Mouse (Mus musculus) embryonic facial prominence, embryonic 11.5 days (tissue): Measurements from ENCODE around the gene AU040320. TPM values are rescaled to one million over a fixed set of nuclear protein-coding genes. Genes with fewer than 3 reads are reported as not detected.

ENCODE experiments used
- ATAC-seq: fragments of 200-750 bp; cut with Nextera tagmentation; replicated peaks from 2 replicates; pipeline ENCODE4 v1.8.0; 2017; ENCODE audit warnings: low read depth; ENCODE audit not compliant: insufficient number of reproducible peaks, low FRiP score, low TSS enrichment
- DNase-seq: peaks from one replicate; pipeline ENCODE4 v3.0.0-alpha.2; 2015; ENCODE audit warnings: low spot score
- H3K27ac ChIP-seq: fragments of 300-500 bp; sonication (generic); replicated peaks from 2 replicates; pipeline ENCODE4 v1.5.1; 2014; ENCODE audit warnings: mild to moderate bottlenecking, low read depth, low read length, control low read depth
- H3K27me3 ChIP-seq: fragments of 300-500 bp; sonication (generic); 2 replicates; pipeline ENCODE4 v1.6.1; 2014; ENCODE audit warnings: mild to moderate bottlenecking, low read length, moderate library complexity, mixed read lengths; ENCODE audit not compliant: control insufficient read depth, insufficient read depth
- H3K36me3 ChIP-seq: fragments of 300-500 bp; sonication (generic); replicated peaks from 2 replicates; pipeline ENCODE4 v1.6.1; 2014; ENCODE audit warnings: low read depth, mild to moderate bottlenecking, low read length, moderate library complexity, mixed read lengths; ENCODE audit not compliant: control insufficient read depth, insufficient read depth
- H3K4me1 ChIP-seq: fragments of 300-500 bp; sonication (generic); 2 replicates; pipeline ENCODE4 v1.6.1; 2014; ENCODE audit warnings: low read length, mixed read lengths; ENCODE audit not compliant: control insufficient read depth, insufficient read depth
- H3K4me2 ChIP-seq: fragments of 300-500 bp; sonication (generic); 2 replicates; pipeline ENCODE4 v1.6.1; 2014; ENCODE audit warnings: low read depth, mild to moderate bottlenecking, control low read depth, low read length, moderate library complexity
- H3K4me3 ChIP-seq: fragments of 300-500 bp; sonication (generic); 2 replicates; pipeline ENCODE4 v1.5.1; 2014; ENCODE audit warnings: low read depth, low read length, control low read depth
- H3K9ac ChIP-seq: fragments of 300-500 bp; sonication (generic); replicated peaks from 2 replicates; pipeline ENCODE4 v1.6.1; 2014; ENCODE audit warnings: mild to moderate bottlenecking, control low read depth, low read length
- H3K9me3 ChIP-seq: fragments of 300-500 bp; sonication (generic); replicated peaks from 2 replicates; pipeline ENCODE4 v1.6.1; 2016; ENCODE audit warnings: mild to moderate bottlenecking, low read length, inconsistent platforms, mixed read lengths; ENCODE audit not compliant: control insufficient read depth
- WGBS: fragments of 180-500 bp; shearing (Covaris S2); extraction: QIAGEN DNeasy Blood & Tissue Kit; methylation state at CpG from one replicate; pipeline ENCODE4 v1.1.7; 2014; 5-methylcytosine and 5-hydroxymethylcytosine counted together
- polyA plus RNA-seq: library from polyadenylated mRNA; unstranded; fragments of >200 nt; fragmentation: Nextera tagmentation; extraction: Ambion mirVana; gene quantifications from 2 replicates; pipeline ENCODE4 v1.2.1, GENCODE M21; 2014

Gene AU040320
- polyA plus RNA-seq, 1 experiment from 2014 or later = 16.4 TPM

DNA sequence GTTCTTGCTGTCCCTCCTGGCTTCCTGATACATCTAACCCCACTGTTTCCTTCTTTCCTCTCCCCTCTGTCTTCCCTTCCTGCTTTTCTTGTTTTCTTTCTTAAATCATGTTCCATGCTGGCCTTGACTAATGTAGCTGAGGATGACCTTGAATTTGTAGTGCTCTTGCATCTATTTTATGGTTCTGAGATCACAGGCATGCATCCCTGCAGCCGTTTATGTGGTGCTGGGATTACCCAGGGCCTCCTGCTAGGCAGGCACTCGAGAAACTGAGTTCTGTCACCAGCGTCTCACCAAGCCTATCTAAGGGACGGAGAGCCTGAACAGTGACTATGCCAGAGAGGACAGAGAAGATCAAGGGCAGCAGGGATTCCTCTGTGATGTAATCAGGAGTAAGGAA, 52.4 kb downstream of the AU040320 start:
- no peak for ATAC-seq
- Histone ChIP-seq H3K9ac (no peak overlapping the region), H3K4me1 (no peaks in the 10 kb centered on the region), H3K4me2 (no peak overlapping the region), H3K27me3 (no peaks in the 10 kb centered on the region), H3K9me3 (no peaks in the 10 kb centered on the region), H3K4me3 (no peak overlapping the region), H3K27ac (no peak overlapping the region), H3K36me3 (no peaks in the 10 kb centered on the region; the same call in 1 of the 2 replicates)
- WGBS = 64% methylated on average over 4 of the region's 4 CpGs
- no peak for DNase-seq

DNA sequence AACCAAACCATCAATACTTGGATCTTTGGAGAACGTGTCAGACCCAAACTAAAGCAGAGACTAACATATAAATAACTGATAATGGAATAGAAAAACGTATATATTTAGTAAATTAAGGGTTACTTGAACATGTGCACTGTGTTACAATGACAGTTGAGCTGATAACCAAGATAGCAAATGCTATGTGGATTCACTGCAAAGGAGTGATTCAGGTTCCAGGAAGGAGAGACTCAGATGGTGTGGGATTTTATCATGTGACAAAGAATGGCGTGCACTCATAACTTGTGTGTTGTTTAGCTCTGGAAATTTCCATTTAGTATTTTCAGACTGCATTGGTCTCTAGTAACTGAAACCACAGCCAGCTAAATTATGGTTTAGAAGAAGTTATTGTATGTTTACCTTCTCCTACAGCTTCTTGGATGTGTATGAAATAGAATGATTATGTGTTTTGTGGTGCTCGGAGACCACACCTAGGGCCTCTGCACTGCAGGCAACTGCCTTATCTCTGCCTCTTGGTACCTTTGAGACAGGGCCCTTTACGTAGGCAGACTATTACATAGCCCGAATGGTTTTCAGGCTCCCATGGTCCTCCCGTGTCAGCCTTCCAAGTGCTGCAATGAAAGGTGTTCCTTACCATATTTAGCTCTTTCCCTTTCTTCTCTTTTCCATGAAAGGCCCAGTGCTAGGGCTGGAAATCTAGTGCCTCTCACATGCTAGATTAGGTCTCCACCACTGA, 53.5 kb downstream of the AU040320 start:
- ATAC-seq = no peak
- H3K4me2 ChIP-seq = no peak overlapping the region
- no peak overlapping the region for H3K27ac ChIP-seq
- no peaks in the 10 kb centered on the region; the same call in 1 of the 2 replicates for H3K36me3 ChIP-seq
- H3K9me3 ChIP-seq = no peaks in the 10 kb centered on the region
- H3K4me3 ChIP-seq = no peak overlapping the region
- H3K27me3 ChIP-seq = no peaks in the 10 kb centered on the region
- DNase-seq = no peak
- WGBS = 87% methylated on average over 7 of the region's 7 CpGs
- no peaks in the 10 kb centered on the region for H3K4me1 ChIP-seq
- no peak overlapping the region for H3K9ac ChIP-seq

DNA sequence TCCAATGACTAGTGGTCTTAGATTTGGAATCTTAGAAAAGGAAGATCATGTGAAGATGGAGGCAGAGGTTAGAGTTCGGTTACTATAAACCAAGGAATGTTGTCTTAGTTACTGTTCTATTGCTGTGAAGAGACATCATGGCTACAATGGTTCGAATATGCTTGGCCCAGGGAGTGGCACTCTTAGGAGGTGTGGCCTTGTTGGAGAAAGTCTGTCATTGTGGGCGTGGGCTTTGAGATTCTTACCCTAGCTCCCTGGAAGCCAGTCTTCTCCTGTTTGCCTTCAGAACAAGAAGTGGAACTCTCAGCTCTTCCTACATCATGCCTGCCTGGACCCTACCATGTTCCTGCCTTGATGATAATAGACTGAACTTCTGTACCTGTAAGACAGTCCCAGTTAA, 57.2 kb downstream of the AU040320 start:
- no peaks in the 10 kb centered on the region; the same call in 1 of the 2 replicates for H3K36me3 ChIP-seq
- H3K4me1 ChIP-seq = no peaks in the 10 kb centered on the region
- H3K4me3 ChIP-seq = no peak overlapping the region
- H3K27me3 ChIP-seq = no peaks in the 10 kb centered on the region
- DNase-seq (no peak), ATAC-seq (no peak)
- no peaks in the 10 kb centered on the region for H3K9me3 ChIP-seq
- no peak overlapping the region for H3K4me2 ChIP-seq
- H3K27ac ChIP-seq = no peak overlapping the region
- no peak overlapping the region for H3K9ac ChIP-seq
- WGBS = 83% methylated on average over 3 of the region's 3 CpGs

DNA sequence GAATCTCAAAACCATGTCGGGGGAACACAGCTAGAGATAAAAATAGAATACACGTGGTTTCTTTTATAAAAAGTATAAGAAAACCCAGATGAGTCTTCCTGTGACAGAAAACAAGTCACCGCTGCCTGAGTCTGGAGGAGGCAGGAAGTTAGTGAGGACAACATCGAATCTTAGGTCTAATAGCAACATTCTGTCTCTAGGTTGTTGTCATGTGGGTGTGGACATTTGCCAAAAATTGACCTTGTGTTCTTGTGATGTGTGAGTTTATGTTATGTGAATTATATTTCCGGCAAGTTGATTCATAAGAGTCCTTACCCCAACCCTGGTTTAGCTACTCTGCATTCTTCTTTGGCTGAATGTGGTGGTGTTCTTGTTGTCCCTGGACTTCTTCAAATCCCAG, 59.9 kb downstream of the AU040320 start:
- H3K36me3 ChIP-seq = no peaks in the 10 kb centered on the region; the same call in 1 of the 2 replicates
- no peak for ATAC-seq
- 85% methylated on average over 5 of the region's 5 CpGs for WGBS

DNA sequence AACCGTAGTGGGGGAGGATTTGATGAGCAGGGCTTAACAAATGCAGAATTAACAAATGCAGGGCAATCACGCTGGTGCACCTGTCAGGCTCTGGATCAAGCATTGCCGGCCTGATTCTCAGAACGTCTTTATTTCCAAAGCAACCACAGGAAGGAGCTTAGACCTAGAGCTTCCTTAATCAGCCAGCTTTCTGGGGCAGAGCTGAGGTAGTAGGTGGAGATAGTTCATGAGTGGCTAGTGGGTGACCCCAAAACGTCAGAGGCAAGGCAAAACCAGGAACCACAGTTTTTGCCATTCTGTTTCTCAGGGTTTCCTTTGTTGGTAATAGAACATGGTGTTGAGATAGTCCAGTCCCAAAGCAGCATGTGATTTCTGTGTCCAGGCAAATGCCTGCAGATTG, 61.5 kb downstream of the AU040320 start:
- DNase-seq (no peak), ATAC-seq (no peak)
- no peaks in the 10 kb centered on the region for H3K27me3 ChIP-seq
- H3K9ac ChIP-seq = no peak overlapping the region
- H3K4me3 ChIP-seq = no peak overlapping the region
- H3K27ac ChIP-seq = no peak overlapping the region
- WGBS = 75% methylated on average over 5 of the region's 5 CpGs
- no peaks in the 10 kb centered on the region for H3K4me1 ChIP-seq
- no peak overlapping the region for H3K4me2 ChIP-seq
- H3K9me3 ChIP-seq = no peaks in the 10 kb centered on the region
- no peaks in the 10 kb centered on the region; the same call in 1 of the 2 replicates for H3K36me3 ChIP-seq

More for the DNA sequence above, 59.9 kb downstream of the AU040320 start:
- Histone ChIP-seq H3K27ac (no peak overlapping the region), H3K4me3 (no peak overlapping the region), H3K27me3 (no peaks in the 10 kb centered on the region), H3K4me1 (no peaks in the 10 kb centered on the region), H3K9me3 (no peaks in the 10 kb centered on the region), H3K4me2 (no peak overlapping the region), H3K9ac (no peak overlapping the region)
- no peak for DNase-seq

DNA sequence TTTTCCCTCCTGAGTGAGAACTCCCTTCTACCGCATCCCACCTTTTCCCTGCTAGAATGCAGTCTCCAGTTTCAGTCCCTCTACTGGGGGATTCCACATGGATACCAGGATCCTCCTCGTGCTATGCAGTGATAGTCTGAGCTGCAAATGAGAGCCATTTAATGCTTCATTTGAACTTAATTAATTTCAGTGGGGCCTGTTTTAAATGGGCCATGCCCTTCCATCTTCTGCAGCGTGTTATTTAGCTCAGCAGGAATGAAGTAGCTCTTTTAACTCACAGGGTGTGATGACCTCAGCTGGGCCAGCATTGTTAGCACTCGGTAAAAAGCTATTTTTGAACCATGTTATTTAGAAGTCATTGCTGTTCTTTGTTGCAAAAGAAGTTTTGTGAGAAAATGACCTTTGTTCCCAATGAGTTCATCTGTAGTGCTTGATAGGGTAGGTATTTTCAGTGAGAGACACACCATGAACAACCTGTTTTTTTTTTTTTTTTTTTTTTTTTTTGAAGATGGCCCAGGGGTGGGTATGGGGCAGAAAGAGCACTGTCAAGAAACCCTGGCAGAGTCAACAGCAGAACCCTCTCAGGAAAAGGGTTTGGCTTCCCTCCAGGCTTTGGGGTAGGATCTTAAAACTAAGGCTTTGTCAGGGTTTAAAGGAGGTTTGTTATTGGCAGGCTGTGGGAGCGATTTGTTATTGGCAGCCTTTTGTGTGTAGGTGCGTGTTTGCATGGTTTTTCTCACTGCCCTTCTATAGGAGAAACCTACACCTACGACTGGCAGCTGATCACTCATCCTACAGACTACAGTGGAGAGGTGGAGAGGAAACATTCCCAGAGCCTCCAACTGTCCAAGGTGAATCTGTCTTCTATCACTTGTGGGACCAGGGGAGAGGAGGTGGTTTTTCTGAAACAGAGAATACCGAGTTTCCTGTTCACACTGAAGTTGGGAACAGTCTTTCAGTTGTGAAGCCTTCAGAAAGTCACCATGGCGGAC, 69.8 kb downstream of the AU040320 start:
- ATAC-seq = no peak
- 68% methylated on average over 9 of the region's 9 CpGs for WGBS

DNA sequence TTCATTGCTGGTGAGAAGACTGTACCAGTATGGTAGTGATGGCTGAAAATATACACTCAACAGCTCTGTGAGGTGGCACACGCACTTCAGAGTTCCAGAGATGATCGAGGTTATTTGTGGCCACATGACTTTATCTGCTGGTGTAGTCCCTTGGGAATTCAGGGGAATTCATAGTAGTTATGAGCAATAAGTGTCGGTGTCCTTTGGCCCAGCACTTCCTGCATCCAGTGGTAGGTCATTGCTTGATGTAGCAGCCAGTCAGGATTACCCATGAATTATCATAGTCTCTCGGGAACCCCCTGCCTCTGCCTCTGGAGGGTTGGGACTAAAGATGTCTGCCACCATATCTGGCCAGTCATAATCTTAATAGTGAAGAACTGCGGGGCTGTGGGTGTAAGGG, 70.6 kb downstream of the AU040320 start:
- H3K4me3 ChIP-seq = no peak overlapping the region
- no peak for ATAC-seq
- no peak overlapping the region for H3K9ac ChIP-seq
- H3K4me2 ChIP-seq = no peak overlapping the region
- H3K27ac ChIP-seq = no peak overlapping the region
- WGBS = 92% methylated on average over 5 of the region's 5 CpGs
- no peaks in the 10 kb centered on the region for H3K9me3 ChIP-seq
- H3K27me3 ChIP-seq = no peaks in the 10 kb centered on the region
- H3K36me3 ChIP-seq = no peaks in the 10 kb centered on the region; the same call in 1 of the 2 replicates
- H3K4me1 ChIP-seq = no peaks in the 10 kb centered on the region
- no peak for DNase-seq

More for the DNA sequence above, 69.8 kb downstream of the AU040320 start:
- no peak for DNase-seq
- no peaks in the 10 kb centered on the region for H3K9me3 ChIP-seq
- no peaks in the 10 kb centered on the region; the same call in 1 of the 2 replicates for H3K36me3 ChIP-seq
- no peak overlapping the region for H3K4me3 ChIP-seq
- H3K9ac ChIP-seq = no peak overlapping the region
- H3K27ac ChIP-seq = no peak overlapping the region
- H3K4me2 ChIP-seq = no peak overlapping the region
- no peaks in the 10 kb centered on the region for H3K27me3 ChIP-seq
- H3K4me1 ChIP-seq = no peaks in the 10 kb centered on the region
